Mouse (Mus musculus) limb, embryonic 11.5 days (tissue): ENCODE measurements at regions not wholly inside any gene's neighbourhood (a gene's known extent, or its start where the extent isn't known, plus 50 kb on each side); places are given as distances from the start of the nearest gene placed in this dataset.

Experiments
- ATAC-seq: fragments of 200-750 bp; cut with Nextera tagmentation; 2 replicates; pipeline ENCODE4 v1.8.0; 2017; ENCODE audit warnings: low read depth; ENCODE audit not compliant: insufficient number of reproducible peaks, low FRiP score, low TSS enrichment
- DNase-seq: peaks from one replicate; pipeline ENCODE4 v3.0.0-alpha.2; 2015; ENCODE audit warnings: low spot score
- H3K27ac ChIP-seq: fragments of 300-500 bp; sonication (generic); replicated peaks from 2 replicates; pipeline ENCODE4 v1.5.1; 2014; ENCODE audit warnings: low read depth, mild to moderate bottlenecking, low read length
- H3K27me3 ChIP-seq: fragments of 300-500 bp; sonication (generic); 2 replicates; pipeline ENCODE4 v1.6.1; 2014; ENCODE audit warnings: mild to moderate bottlenecking, low read length, mixed read lengths; ENCODE audit not compliant: control insufficient read depth, insufficient read depth
- H3K36me3 ChIP-seq: fragments of 300-500 bp; sonication (generic); 2 replicates; pipeline ENCODE4 v1.6.1; 2014; ENCODE audit warnings: mild to moderate bottlenecking, low read length, moderate library complexity, mixed read lengths; ENCODE audit not compliant: control insufficient read depth, insufficient read depth
- H3K4me1 ChIP-seq: fragments of 300-500 bp; sonication (generic); 2 replicates; pipeline ENCODE4 v1.6.1; 2014; ENCODE audit warnings: low read length, mixed read lengths; ENCODE audit not compliant: control insufficient read depth, insufficient read depth
- H3K4me2 ChIP-seq: fragments of 300-500 bp; sonication (generic); 2 replicates; pipeline ENCODE4 v1.6.1; 2014; ENCODE audit warnings: low read depth, mild to moderate bottlenecking, moderate library complexity; ENCODE audit not compliant: severe bottlenecking
- H3K4me3 ChIP-seq: fragments of 300-500 bp; sonication (generic); 2 replicates; pipeline ENCODE4 v1.5.1; 2014; ENCODE audit warnings: low read depth, low read length
- H3K9ac ChIP-seq: fragments of 300-500 bp; sonication (generic); 2 replicates; pipeline ENCODE4 v1.6.1; 2014; ENCODE audit warnings: mild to moderate bottlenecking, low read length
- H3K9me3 ChIP-seq: fragments of 300-500 bp; sonication (generic); 2 replicates; pipeline ENCODE4 v1.6.1; 2016; ENCODE audit warnings: low read length; ENCODE audit not compliant: control insufficient read depth
- WGBS: fragments of 180-500 bp; shearing (Covaris S2); extraction: QIAGEN DNeasy Blood & Tissue Kit; methylation state at CpG from one replicate; pipeline ENCODE4 v1.1.7; 2014; 5-methylcytosine and 5-hydroxymethylcytosine counted together

DNA sequence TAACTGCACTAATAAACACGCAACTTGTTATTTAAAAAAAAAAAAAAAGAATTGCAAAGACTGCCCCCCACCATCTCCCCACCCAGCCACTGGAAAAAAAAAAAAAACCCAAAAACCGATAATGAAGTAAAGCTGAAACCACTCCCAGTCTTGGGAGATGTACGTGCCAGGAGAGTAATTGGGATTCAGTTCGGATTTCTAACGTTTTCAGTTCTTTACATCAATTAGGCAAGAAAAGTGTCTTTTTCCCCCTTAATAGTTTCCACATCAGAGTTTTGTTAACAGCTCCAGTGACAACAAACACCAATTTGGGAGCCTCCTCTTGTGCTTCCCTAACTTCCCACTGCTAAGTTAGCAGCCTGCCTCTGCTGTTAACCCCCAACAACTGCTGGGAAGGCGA lies 115.7 kb downstream of the Olig3 start:
- Histone ChIP-seq H3K4me3 (no peak overlapping the region), H3K9ac (no peak overlapping the region), H3K27me3 (no peaks in the 10 kb centered on the region), H3K9me3 (no peaks in the 10 kb centered on the region), H3K36me3 (no peaks in the 10 kb centered on the region), H3K4me1 (0 out of 2 replicates have a peak, but pooled peaks cover 3% of the 10 kb centered on the region), H3K27ac (no peak overlapping the region), H3K4me2 (no peak overlapping the region)
- DNase-seq (no peak), ATAC-seq (no peak)
- 35% methylated on average over 6 of the region's 6 CpGs for WGBS

GRCm38 (mm10) chr10:19472949-19473535 lies 116.7 kb downstream of the Olig3 start:
- WGBS: 82% methylated on average over 3 of the region's 3 CpGs
- H3K4me3 ChIP-seq: no peak overlapping the region
- no peak; the same call in 1 of the 2 replicates for ATAC-seq
- no peaks in the 10 kb centered on the region for H3K9me3 ChIP-seq
- no peak overlapping the region for H3K27ac ChIP-seq
- H3K27me3 ChIP-seq: no peaks in the 10 kb centered on the region
- no peak overlapping the region for H3K4me2 ChIP-seq
- H3K36me3 ChIP-seq: no peaks in the 10 kb centered on the region
- H3K4me1 ChIP-seq: 0 out of 2 replicates have a peak, but pooled peaks cover 3% of the 10 kb centered on the region
- no peak for DNase-seq
- no peak overlapping the region for H3K9ac ChIP-seq

GRCm38 (mm10) chr10:19485537-19486135 lies 106.1 kb upstream of the Ifngr1 start:
- Histone ChIP-seq H3K9ac (no peak overlapping the region), H3K36me3 (no peaks in the 10 kb centered on the region), H3K4me3 (no peak overlapping the region), H3K4me2 (no peak overlapping the region), H3K27ac (no peak overlapping the region), H3K4me1 (no peaks in the 10 kb centered on the region), H3K9me3 (no peaks in the 10 kb centered on the region), H3K27me3 (no peaks in the 10 kb centered on the region)
- DNase-seq: no peak
- WGBS: 80% methylated on average over 15 of the region's 15 CpGs
- ATAC-seq: no peak

DNA sequence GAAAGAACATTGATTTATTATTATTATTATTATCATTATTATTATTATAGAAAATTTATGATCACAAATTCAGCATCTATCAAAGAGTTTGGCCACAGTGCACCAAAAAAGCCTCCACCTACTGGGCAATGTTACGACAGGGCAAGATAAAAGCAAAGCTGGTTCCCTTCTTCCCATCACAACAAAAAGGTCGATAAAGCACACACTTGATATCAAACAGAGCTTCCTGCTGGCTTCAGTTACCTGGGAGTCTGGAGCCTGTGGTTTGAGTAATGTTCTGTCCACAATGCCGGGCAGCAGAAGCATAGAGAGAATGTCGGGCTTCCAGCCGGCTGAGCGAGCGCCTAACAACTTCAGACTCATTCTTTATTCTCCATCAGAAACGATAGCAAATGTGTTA lies 101.2 kb upstream of the Ifngr1 start:
- H3K9ac ChIP-seq: no peak overlapping the region
- WGBS: 65% methylated on average over 8 of the region's 8 CpGs
- H3K36me3 ChIP-seq: no peaks in the 10 kb centered on the region
- no peak overlapping the region for H3K4me3 ChIP-seq
- no peaks in the 10 kb centered on the region for H3K9me3 ChIP-seq
- no peak overlapping the region for H3K27ac ChIP-seq
- H3K4me1 ChIP-seq: no peaks in the 10 kb centered on the region
- no peak for DNase-seq
- no peak overlapping the region for H3K4me2 ChIP-seq
- no peaks in the 10 kb centered on the region for H3K27me3 ChIP-seq
- ATAC-seq: no peak

- Histone ChIP-seq H3K9me3 (no peaks in the 10 kb centered on the region), H3K4me3 (no peak overlapping the region), H3K36me3 (no peaks in the 10 kb centered on the region), H3K27me3 (no peaks in the 10 kb centered on the region), H3K27ac (no peak overlapping the region), H3K9ac (no peak overlapping the region), H3K4me1 (no peaks in the 10 kb centered on the region), H3K4me2 (no peak overlapping the region)
- ATAC-seq (no peak), DNase-seq (peak; percentile 58)
- WGBS: 61% methylated on average over 21 of the region's 21 CpGs
Observed at GRCm38 (mm10) chr10:19491513-19492380, 100.0 kb upstream of the Ifngr1 start.

DNA sequence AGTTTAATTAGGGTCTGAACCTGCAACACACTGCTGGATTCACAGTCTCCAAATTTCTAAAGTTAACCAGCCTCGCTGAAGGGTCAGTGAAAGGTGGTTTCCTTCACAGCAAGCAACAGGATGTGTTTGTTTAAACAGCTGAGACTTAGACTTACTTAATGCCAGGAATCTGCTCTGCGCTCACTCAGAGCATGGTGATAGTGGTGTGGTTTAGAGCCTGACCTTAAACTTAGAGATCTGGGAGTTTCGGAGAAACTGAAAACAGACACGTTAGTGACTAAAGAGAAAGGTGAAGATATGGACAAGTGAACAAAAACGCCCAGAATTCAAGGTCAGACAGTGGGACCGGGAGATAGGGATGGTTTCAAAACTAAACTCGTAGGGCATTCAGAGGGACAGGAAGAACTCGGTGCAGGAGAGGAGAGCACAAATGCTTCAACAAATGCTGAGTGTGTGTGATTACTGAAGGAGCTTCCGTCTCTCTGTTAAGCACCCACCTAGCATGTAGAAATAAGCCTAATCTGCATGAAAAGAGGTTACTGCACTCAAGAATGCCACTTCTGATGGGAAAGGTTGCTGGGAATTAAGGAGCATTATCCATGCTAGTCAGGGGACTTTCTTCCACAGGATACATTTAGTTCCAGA lies 97.2 kb upstream of the Ifngr1 start:
- Histone ChIP-seq H3K9me3 (no peaks in the 10 kb centered on the region), H3K27ac (no peak overlapping the region), H3K4me1 (no peaks in the 10 kb centered on the region), H3K4me2 (no peak overlapping the region), H3K4me3 (no peak overlapping the region), H3K36me3 (no peaks in the 10 kb centered on the region), H3K27me3 (no peaks in the 10 kb centered on the region), H3K9ac (no peak overlapping the region)
- ATAC-seq (no peak), DNase-seq (no peak)
- 37% methylated on average over 9 of the region's 9 CpGs for WGBS

DNA sequence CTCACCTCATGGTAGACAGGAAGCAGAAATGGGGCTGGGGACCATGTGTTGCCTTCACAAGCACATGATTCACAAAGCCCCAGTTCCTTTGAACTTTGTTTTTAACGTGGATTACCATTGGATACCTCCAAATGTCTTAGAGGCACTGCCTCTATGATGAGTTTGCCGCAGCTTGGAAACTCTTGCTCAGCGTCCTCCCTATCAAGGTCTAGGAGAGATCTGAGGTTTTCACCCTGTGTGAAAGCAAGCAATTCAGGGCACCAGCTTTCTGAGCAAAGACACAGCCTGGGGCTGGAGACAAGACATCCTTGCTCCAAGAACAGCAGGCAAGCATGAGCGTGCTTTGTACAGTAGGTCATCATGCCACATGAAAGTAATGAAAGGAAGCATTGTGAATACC lies 93.6 kb upstream of the Ifngr1 start:
- H3K9ac ChIP-seq: no peak overlapping the region
- WGBS: 85% methylated on average over 4 of the region's 4 CpGs
- no peaks in the 10 kb centered on the region for H3K36me3 ChIP-seq
- DNase-seq: no peak
- H3K9me3 ChIP-seq: no peaks in the 10 kb centered on the region
- ATAC-seq: no peak
- no peak overlapping the region for H3K4me2 ChIP-seq
- no peak overlapping the region for H3K27ac ChIP-seq
- H3K4me3 ChIP-seq: no peak overlapping the region
- H3K27me3 ChIP-seq: no peaks in the 10 kb centered on the region
- no peaks in the 10 kb centered on the region for H3K4me1 ChIP-seq

- H3K9me3 ChIP-seq: no peaks in the 10 kb centered on the region
- no peak for ATAC-seq
- no peak overlapping the region for H3K27ac ChIP-seq
- WGBS: 94% methylated on average over 4 of the region's 4 CpGs
- no peaks in the 10 kb centered on the region for H3K36me3 ChIP-seq
- H3K4me3 ChIP-seq: no peak overlapping the region
- no peak overlapping the region for H3K9ac ChIP-seq
- H3K4me1 ChIP-seq: no peaks in the 10 kb centered on the region
- H3K27me3 ChIP-seq: no peaks in the 10 kb centered on the region
- H3K4me2 ChIP-seq: no peak overlapping the region
- DNase-seq: no peak
Observed at GRCm38 (mm10) chr10:19502874-19503273, 88.9 kb upstream of the Ifngr1 start.
